Mouse (Mus musculus) testis, adult 2 months (tissue): ENCODE measurements around the gene Hepacam. TPM values are rescaled to one million over a fixed set of nuclear protein-coding genes. Genes with fewer than 3 reads are reported as not detected.

ENCODE experiments used
- H3K27ac ChIP-seq: fragments of 200-500 bp; 2 replicates; pipeline ENCODE4 v1.5.1; 2012; ENCODE audit warnings: low read depth, low read length; ENCODE audit not compliant: control insufficient read depth, insufficient read depth
- H3K27me3 ChIP-seq: fragments of 200-500 bp; 2 replicates; pipeline ENCODE4 v1.6.1; 2012; ENCODE audit warnings: mild to moderate bottlenecking, low read length, moderate library complexity; ENCODE audit not compliant: control insufficient read depth, insufficient read depth
- H3K36me3 ChIP-seq: fragments of 200-500 bp; 2 replicates; pipeline ENCODE4 v1.6.1; 2012; ENCODE audit warnings: mild to moderate bottlenecking, low read length; ENCODE audit not compliant: control insufficient read depth, insufficient read depth
- H3K4me1 ChIP-seq: fragments of 200-500 bp; 2 replicates; pipeline ENCODE4 v1.6.1; 2012; ENCODE audit warnings: low read length; ENCODE audit not compliant: control insufficient read depth, insufficient read depth
- H3K4me3 ChIP-seq: fragments of 200-500 bp; 2 replicates; pipeline ENCODE4 v1.5.1; 2012; ENCODE audit warnings: low read depth, mild to moderate bottlenecking, low read length, moderate library complexity, mixed read lengths; ENCODE audit not compliant: control insufficient read depth
- CTCF ChIP-seq: fragments of 200-500 bp; IDR thresholded peaks from 2 replicates; pipeline ENCODE4 v1.5.1; 2012; ENCODE audit warnings: low read depth, mild to moderate bottlenecking, inconsistent platforms, low read length, moderate library complexity; ENCODE audit not compliant: control insufficient read depth, insufficient read depth, insufficient replicate concordance
- POLR2A ChIP-seq: fragments of 200-500 bp; IDR thresholded peaks from 2 replicates; pipeline ENCODE4 v1.6.1; 2012; ENCODE audit warnings: low read depth, mild to moderate bottlenecking, inconsistent platforms, low read length, moderate library complexity; ENCODE audit not compliant: control insufficient read depth
- polyA plus RNA-seq: library from polyadenylated mRNA; depleted of rRNA; stranded (reverse); fragments of >200 nt; gene quantifications from 2 replicates; pipeline ENCODE4 v1.2.3, GENCODE M21; 2012

Hepacam gene
- polyA plus RNA-seq, 1 experiment, result 21.3 TPM

DNA sequence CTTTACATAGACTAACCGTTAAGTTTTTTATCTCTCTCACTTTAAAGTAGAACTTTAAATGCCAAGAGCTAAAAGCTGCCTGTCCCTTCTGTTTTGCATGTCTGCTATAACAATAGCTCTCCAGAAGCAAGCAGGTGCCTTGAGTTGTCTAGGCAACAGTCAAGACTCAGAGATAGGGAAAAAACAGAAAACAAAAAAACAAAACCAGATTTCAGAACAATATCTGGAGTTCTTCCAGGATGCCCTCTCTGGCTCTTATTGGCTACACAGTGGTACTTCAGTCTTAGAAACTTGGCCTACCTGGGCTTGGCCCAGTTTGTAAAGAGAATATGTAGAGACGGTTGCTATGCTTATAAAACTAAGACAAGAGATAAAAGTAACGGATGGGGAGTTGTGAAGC, 2.8 kb upstream of the Hepacam start:
- no peak overlapping the region for H3K4me3 ChIP-seq
- H3K4me1 ChIP-seq, result peaks cover 12% of the 10 kb centered on the region
- H3K36me3 ChIP-seq, result no peaks in the 10 kb centered on the region
- no peak overlapping the region for H3K27ac ChIP-seq
- no peak for TF ChIP-seq CTCF
- no peak for TF ChIP-seq POLR2A
- no peaks in the 10 kb centered on the region for H3K27me3 ChIP-seq

DNA sequence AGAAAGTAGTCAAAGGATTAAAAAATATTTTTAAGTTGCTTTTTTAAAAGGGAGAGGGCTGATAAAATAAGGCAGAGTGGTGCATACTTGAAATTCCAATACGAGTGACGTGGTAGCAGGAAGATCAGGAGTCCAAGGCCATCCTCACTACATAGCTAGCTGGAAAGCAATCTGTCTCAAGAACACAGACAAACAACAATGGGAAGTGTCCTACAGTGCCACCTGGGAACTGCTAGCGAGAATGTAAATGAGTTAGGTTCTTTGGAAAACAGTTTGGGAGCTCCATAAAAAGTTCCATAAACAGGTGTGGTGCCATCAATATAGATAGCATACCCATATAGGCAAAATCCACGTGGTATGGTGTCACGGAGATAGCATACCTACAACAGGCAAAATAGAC, 1.4 kb upstream of the Hepacam start:
- H3K36me3 ChIP-seq, result no peaks in the 10 kb centered on the region
- no peak overlapping the region for H3K4me3 ChIP-seq

DNA sequence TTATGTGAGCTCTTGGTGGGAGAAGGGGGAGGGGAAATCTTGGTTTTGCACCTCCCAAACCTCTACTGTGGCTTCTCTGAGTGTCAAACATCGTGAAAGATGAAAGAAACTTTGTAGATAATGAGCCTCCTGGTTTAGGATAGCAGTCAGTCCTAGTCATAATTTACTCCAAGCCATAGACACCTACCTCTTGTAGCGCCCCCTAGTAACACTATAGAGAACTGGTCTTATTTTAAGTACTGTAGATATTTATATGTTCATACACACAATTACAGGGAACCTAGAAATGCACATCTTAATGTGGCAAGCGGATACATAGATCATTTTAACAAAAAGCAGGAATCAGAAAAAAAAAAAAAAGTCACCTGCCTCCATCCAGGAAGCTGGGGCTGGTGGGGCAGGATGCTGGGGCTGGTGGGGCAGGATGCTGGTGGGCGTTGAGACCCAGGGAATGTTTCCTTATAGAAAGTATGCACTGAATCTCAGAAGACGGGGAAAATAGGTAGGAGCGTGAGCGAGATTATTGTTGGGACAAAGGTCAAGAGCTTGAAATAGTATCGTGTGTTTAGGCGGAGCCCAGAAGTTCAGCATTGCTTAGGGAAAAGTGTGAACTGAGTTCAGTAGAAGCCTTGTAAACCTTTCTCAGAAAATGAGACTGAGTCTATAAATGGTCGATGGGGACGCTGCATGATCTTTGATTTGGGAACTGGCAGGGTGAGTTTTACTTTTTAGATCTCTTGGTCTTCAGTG, 1.1 kb downstream of the Hepacam start:
- no peak overlapping the region for H3K4me3 ChIP-seq
- TF ChIP-seq CTCF (no peak), POLR2A (no peak)
- H3K4me1 ChIP-seq, result peaks cover 12% of the 10 kb centered on the region
- H3K27me3 ChIP-seq, result no peaks in the 10 kb centered on the region
- H3K27ac ChIP-seq, result no peak overlapping the region; the same call in 1 of the 2 replicates
- H3K36me3 ChIP-seq, result no peaks in the 10 kb centered on the region

More for the DNA sequence above, 1.4 kb upstream of the Hepacam start:
- H3K27ac ChIP-seq, result no peak overlapping the region
- TF ChIP-seq POLR2A, result no peak
- TF ChIP-seq CTCF, result no peak
- H3K27me3 ChIP-seq, result no peaks in the 10 kb centered on the region
- peaks cover 12% of the 10 kb centered on the region for H3K4me1 ChIP-seq

DNA sequence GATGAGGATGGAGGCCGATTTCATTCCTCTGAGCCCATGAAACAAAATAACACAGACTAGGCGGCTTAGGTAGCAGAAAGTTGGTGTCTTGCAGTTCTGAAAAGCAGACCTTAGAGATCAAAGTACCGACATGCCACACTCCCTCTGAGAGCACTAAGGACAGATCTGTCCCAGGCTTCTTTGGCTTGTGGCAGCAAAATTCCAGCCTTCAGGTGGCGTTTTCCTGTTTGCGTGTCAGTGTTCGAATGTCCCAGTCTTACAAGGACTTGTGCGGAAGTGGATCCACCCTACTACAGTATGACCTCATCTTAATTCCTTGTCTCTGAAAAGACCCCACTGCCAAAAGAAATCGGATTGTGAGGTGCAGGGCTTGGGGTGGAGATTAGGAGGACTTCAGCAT, 1.7 kb downstream of the Hepacam start:
- TF ChIP-seq CTCF (no peak), POLR2A (no peak)
- Histone ChIP-seq H3K4me1 (peaks cover 12% of the 10 kb centered on the region), H3K36me3 (no peaks in the 10 kb centered on the region), H3K27me3 (no peaks in the 10 kb centered on the region), H3K4me3 (no peak overlapping the region), H3K27ac (no peak overlapping the region; the same call in 1 of the 2 replicates)

DNA sequence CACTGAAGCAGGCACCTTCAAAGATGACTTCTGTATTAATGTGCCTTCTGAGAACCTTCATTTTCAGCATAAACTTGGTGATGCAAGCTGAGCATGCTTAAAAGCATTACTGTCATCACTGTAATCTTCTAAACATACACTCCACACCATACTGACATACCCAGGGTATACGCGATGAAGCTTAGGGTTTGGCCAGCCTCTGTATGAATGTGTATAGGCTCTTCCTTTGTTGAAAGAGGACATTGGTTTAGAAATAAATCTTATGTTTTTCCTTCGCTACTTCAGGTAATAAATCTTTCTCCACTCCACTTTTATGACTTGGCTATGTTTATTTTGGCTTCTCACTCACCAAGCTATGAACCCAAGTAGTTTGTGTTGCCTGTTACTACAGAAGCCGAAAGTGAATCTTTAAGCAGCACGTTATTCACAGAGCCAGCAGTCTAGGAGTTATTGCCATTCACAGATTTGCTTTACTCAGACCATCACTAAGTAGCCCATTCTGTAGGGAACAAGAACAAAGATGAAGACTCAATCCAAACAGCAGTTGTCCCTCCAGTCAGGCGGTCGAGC, 4.2 kb downstream of the Hepacam start:
- H3K27me3 ChIP-seq, result no peaks in the 10 kb centered on the region
- no peak for TF ChIP-seq POLR2A
- H3K4me1 ChIP-seq, result peaks cover 10% of the 10 kb centered on the region
- no peak overlapping the region for H3K4me3 ChIP-seq
- no peak overlapping the region for H3K27ac ChIP-seq
- H3K36me3 ChIP-seq, result no peaks in the 10 kb centered on the region

DNA sequence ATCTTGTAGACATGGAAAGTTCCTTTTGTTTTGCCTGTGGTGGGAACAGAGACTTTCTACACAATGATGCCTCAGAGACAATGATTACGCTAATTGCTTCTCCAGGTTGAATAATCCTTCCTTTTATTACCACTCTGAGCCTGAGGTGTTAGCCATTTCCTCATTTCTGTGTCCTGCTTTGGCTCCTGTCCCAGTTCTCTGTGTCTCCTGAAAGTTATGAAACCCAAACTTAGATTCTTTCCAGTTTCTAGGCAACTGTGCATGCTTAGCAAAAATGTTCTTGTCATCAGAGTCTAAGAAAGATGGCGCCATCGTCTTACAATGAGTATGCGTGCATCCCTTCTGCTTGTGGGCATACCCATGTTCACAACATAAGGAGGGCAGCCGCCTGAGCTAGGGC, 8.6 kb downstream of the Hepacam start:
- Histone ChIP-seq H3K27me3 (no peaks in the 10 kb centered on the region), H3K27ac (no peak overlapping the region), H3K4me3 (no peak overlapping the region), H3K4me1 (peaks cover 4% of the 10 kb centered on the region), H3K36me3 (no peaks in the 10 kb centered on the region)
- TF ChIP-seq CTCF (no peak), POLR2A (no peak)

DNA sequence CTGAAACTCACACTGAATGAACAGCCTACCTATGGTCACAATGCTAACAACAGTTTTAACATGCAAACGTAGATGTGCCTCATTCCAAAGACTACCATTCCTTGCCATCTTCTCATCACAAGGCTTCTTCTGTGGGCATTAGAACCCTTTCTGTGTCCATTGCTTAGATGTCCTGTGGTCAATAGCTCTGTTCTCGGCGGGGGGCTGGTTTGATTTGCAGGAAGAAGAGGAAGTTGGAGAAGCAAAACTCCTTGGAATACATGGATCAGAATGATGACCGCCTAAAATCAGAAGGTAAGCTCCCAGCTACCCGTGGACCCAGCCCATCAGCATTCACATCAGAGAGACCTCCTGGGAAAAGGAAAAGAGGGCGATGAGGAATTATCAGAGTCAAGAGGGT, 16.0 kb downstream of the Hepacam start:
- peaks cover 11% of the 10 kb centered on the region for H3K4me1 ChIP-seq
- no peak overlapping the region for H3K27ac ChIP-seq
- TF ChIP-seq CTCF (no peak), POLR2A (no peak)
- no peaks in the 10 kb centered on the region for H3K27me3 ChIP-seq
- H3K4me3 ChIP-seq, result no peak overlapping the region
- no peaks in the 10 kb centered on the region for H3K36me3 ChIP-seq
